Mouse (Mus musculus): ENCODE results near the gene Vps8. TPM values are rescaled to one million over a fixed set of nuclear protein-coding genes. Genes with fewer than 3 reads are reported as not detected.

The Vps8 gene
- polyA plus RNA-seq, 1 experiment from 2014 or later, result 21.4 TPM

- H3K9me3 ChIP-seq (replicated peaks), result no peaks in the 10 kb centered on the region
- ATAC-seq (replicated peaks; ENCODE audit: insufficient number of reproducible peaks, insufficient read depth, low FRiP score, low read depth), result no peak
- no peaks in the 10 kb centered on the region for H3K27me3 ChIP-seq
- H3K27ac ChIP-seq, result peak overlapping the region; percentile 34; the same call in 1 of the 2 replicates
- H3K4me1 ChIP-seq (replicated peaks), result peaks cover 9% of the 10 kb centered on the region
- H3K4me3 ChIP-seq, result no peak overlapping the region
- H3K4me2 ChIP-seq, result no peak overlapping the region
- no peaks in the 10 kb centered on the region; the same call in 1 of the 2 replicates for H3K36me3 ChIP-seq
- H3K9ac ChIP-seq, result no peak overlapping the region
These were observed 96.9 kb downstream of the Vps8 start for GRCm38 (mm10) chr16:21519785-21520184.

- ATAC-seq (replicated peaks; ENCODE audit: insufficient number of reproducible peaks, insufficient read depth, low FRiP score, low read depth), result no peak
- Histone ChIP-seq H3K4me2 (no peak overlapping the region), H3K4me1 (replicated peaks) (peaks cover 21% of the 10 kb centered on the region), H3K27me3 (no peaks in the 10 kb centered on the region), H3K27ac (no peak overlapping the region), H3K36me3 (no peaks in the 10 kb centered on the region), H3K9ac (no peak overlapping the region), H3K9me3 (replicated peaks) (no peaks in the 10 kb centered on the region), H3K4me3 (no peak overlapping the region)
- 78% methylated on average over 4 of the region's 4 CpGs for WGBS
These were observed 100.8 kb downstream of the Vps8 start for GRCm38 (mm10) chr16:21523738-21524137.

GRCm38 (mm10) chr16:21525376-21525775 lies 102.5 kb downstream of the Vps8 start:
- Histone ChIP-seq H3K4me2 (no peak overlapping the region), H3K36me3 (no peaks in the 10 kb centered on the region), H3K27ac (no peak overlapping the region), H3K4me3 (no peak overlapping the region), H3K9me3 (replicated peaks) (no peaks in the 10 kb centered on the region), H3K27me3 (no peaks in the 10 kb centered on the region), H3K9ac (no peak overlapping the region), H3K4me1 (replicated peaks) (peaks cover 12% of the 10 kb centered on the region)
- WGBS, result 84% methylated on average over 1 of the region's 1 CpGs
- no peak for ATAC-seq (replicated peaks; ENCODE audit: insufficient number of reproducible peaks, insufficient read depth, low FRiP score, low read depth)

- H3K27ac ChIP-seq, result peak overlapping the region; percentile 76
- H3K4me3 ChIP-seq, result no peak overlapping the region
- H3K36me3 ChIP-seq, result no peaks in the 10 kb centered on the region
- no peaks in the 10 kb centered on the region for H3K27me3 ChIP-seq
- peak; percentile 78 for ATAC-seq (replicated peaks; ENCODE audit: insufficient number of reproducible peaks, insufficient read depth, low FRiP score, low read depth)
- 45% methylated on average over 10 of the region's 10 CpGs for WGBS
- no peak overlapping the region for H3K9ac ChIP-seq
- H3K4me2 ChIP-seq, result peak overlapping the region; percentile 28; the same call in 1 of the 2 replicates
- H3K4me1 ChIP-seq (replicated peaks), result peaks cover 12% of the 10 kb centered on the region
- no peaks in the 10 kb centered on the region for H3K9me3 ChIP-seq (replicated peaks)
These were observed 104.5 kb downstream of the Vps8 start for GRCm38 (mm10) chr16:21527271-21528007.

- WGBS, result 67% methylated on average over 4 of the region's 4 CpGs
- ATAC-seq (replicated peaks; ENCODE audit: insufficient number of reproducible peaks, insufficient read depth, low FRiP score, low read depth), result no peak
These were observed 110.6 kb downstream of the Vps8 start for GRCm38 (mm10) chr16:21533503-21533902.

GRCm38 (mm10) chr16:21536240-21537005 lies 113.5 kb downstream of the Vps8 start:
- H3K27ac ChIP-seq, result peak overlapping the region; percentile 30
- no peak overlapping the region for H3K4me3 ChIP-seq
- no peak overlapping the region for H3K9ac ChIP-seq
- no peaks in the 10 kb centered on the region for H3K36me3 ChIP-seq
- no peaks in the 10 kb centered on the region for H3K9me3 ChIP-seq (replicated peaks)
- H3K27me3 ChIP-seq, result no peaks in the 10 kb centered on the region
- ATAC-seq (replicated peaks; ENCODE audit: insufficient number of reproducible peaks, insufficient read depth, low FRiP score, low read depth), result no peak
- H3K4me1 ChIP-seq (replicated peaks), result peaks cover 8% of the 10 kb centered on the region; the same call in 1 of the 2 replicates
- 56% methylated on average over 7 of the region's 7 CpGs for WGBS
- H3K4me2 ChIP-seq, result no peak overlapping the region

More at GRCm38 (mm10) chr16:21533503-21533902, 110.6 kb downstream of the Vps8 start:
- Histone ChIP-seq H3K27me3 (no peaks in the 10 kb centered on the region), H3K9ac (no peak overlapping the region), H3K4me2 (no peak overlapping the region), H3K36me3 (no peaks in the 10 kb centered on the region), H3K4me3 (no peak overlapping the region), H3K4me1 (replicated peaks) (peaks cover 8% of the 10 kb centered on the region; the same call in 1 of the 2 replicates), H3K9me3 (replicated peaks) (no peaks in the 10 kb centered on the region), H3K27ac (no peak overlapping the region)

GRCm38 (mm10) chr16:21537312-21537711 lies 114.4 kb downstream of the Vps8 start:
- peaks cover 8% of the 10 kb centered on the region; the same call in 1 of the 2 replicates for H3K4me1 ChIP-seq (replicated peaks)
- no peaks in the 10 kb centered on the region for H3K9me3 ChIP-seq (replicated peaks)
- 59% methylated on average over 3 of the region's 3 CpGs for WGBS
- H3K27me3 ChIP-seq, result no peaks in the 10 kb centered on the region
- no peak overlapping the region for H3K4me2 ChIP-seq
- no peak overlapping the region for H3K27ac ChIP-seq
- ATAC-seq (replicated peaks; ENCODE audit: insufficient number of reproducible peaks, insufficient read depth, low FRiP score, low read depth), result no peak
- no peak overlapping the region for H3K9ac ChIP-seq
- no peak overlapping the region for H3K4me3 ChIP-seq
- no peaks in the 10 kb centered on the region for H3K36me3 ChIP-seq

- no peak overlapping the region for H3K4me2 ChIP-seq
- no peak overlapping the region for H3K4me3 ChIP-seq
- H3K9ac ChIP-seq, result no peak overlapping the region
- no peak for ATAC-seq (replicated peaks; ENCODE audit: insufficient number of reproducible peaks, insufficient read depth, low FRiP score, low read depth)
- H3K27me3 ChIP-seq, result no peaks in the 10 kb centered on the region
- no peak overlapping the region for H3K27ac ChIP-seq
- no peaks in the 10 kb centered on the region for H3K36me3 ChIP-seq
- H3K9me3 ChIP-seq (replicated peaks), result no peaks in the 10 kb centered on the region
- 65% methylated on average over 2 of the region's 2 CpGs for WGBS
- H3K4me1 ChIP-seq (replicated peaks), result peaks cover 8% of the 10 kb centered on the region; the same call in 1 of the 2 replicates
These were observed 116.0 kb downstream of the Vps8 start for GRCm38 (mm10) chr16:21538889-21539288.

GRCm38 (mm10) chr16:21542559-21542958 lies 119.6 kb downstream of the Vps8 start:
- ATAC-seq (replicated peaks; ENCODE audit: insufficient number of reproducible peaks, insufficient read depth, low FRiP score, low read depth), result no peak
- Histone ChIP-seq H3K27ac (no peak overlapping the region), H3K4me1 (replicated peaks) (no peaks in the 10 kb centered on the region), H3K27me3 (no peaks in the 10 kb centered on the region), H3K4me2 (no peak overlapping the region), H3K9ac (no peak overlapping the region), H3K4me3 (no peak overlapping the region), H3K36me3 (0 out of 2 replicates have a peak, but pooled peaks cover 4% of the 10 kb centered on the region), H3K9me3 (replicated peaks) (no peaks in the 10 kb centered on the region)
- WGBS, result 56% methylated on average over 1 of the region's 1 CpGs

GRCm38 (mm10) chr16:21547446-21547845 lies 124.5 kb downstream of the Vps8 start:
- Histone ChIP-seq H3K9me3 (replicated peaks) (no peaks in the 10 kb centered on the region), H3K9ac (no peak overlapping the region), H3K36me3 (0 out of 2 replicates have a peak, but pooled peaks cover 4% of the 10 kb centered on the region), H3K27me3 (no peaks in the 10 kb centered on the region), H3K4me3 (no peak overlapping the region), H3K4me1 (replicated peaks) (no peaks in the 10 kb centered on the region), H3K4me2 (no peak overlapping the region), H3K27ac (no peak overlapping the region)
- 76% methylated on average over 5 of the region's 5 CpGs for WGBS
- ATAC-seq (replicated peaks; ENCODE audit: insufficient number of reproducible peaks, insufficient read depth, low FRiP score, low read depth), result no peak

GRCm38 (mm10) chr16:21549751-21550150 lies 126.8 kb downstream of the Vps8 start:
- H3K4me2 ChIP-seq, result no peak overlapping the region
- no peak overlapping the region for H3K27ac ChIP-seq
- no peaks in the 10 kb centered on the region for H3K4me1 ChIP-seq (replicated peaks)
- no peak overlapping the region for H3K9ac ChIP-seq
- WGBS, result 84% methylated on average over 4 of the region's 4 CpGs
- H3K27me3 ChIP-seq, result no peaks in the 10 kb centered on the region
- H3K4me3 ChIP-seq, result no peak overlapping the region
- H3K9me3 ChIP-seq (replicated peaks), result no peaks in the 10 kb centered on the region
- no peak for ATAC-seq (replicated peaks; ENCODE audit: insufficient number of reproducible peaks, insufficient read depth, low FRiP score, low read depth)
- H3K36me3 ChIP-seq, result 0 out of 2 replicates have a peak, but pooled peaks cover 4% of the 10 kb centered on the region

All from heart, embryonic 15.5 days (tissue).